Mouse (Mus musculus) lung, postnatal 0 days (tissue): ENCODE data around the gene Usp22. TPM values are rescaled to one million over a fixed set of nuclear protein-coding genes. Genes with fewer than 3 reads are reported as not detected.
A peak's percentile ranks its signal among the peaks of the same experiment; 100 is the strongest.

Experiments used
- ATAC-seq: fragments of 200-750 bp; cut with Nextera tagmentation; 2 replicates; pipeline ENCODE4 v1.8.0; 2017; ENCODE audit warnings: moderate library complexity
- DNase-seq: peaks from one replicate; pipeline ENCODE4 v3.0.0-alpha.2; 2016; ENCODE audit warnings: low spot score
- H3K27ac ChIP-seq: fragments of 300-500 bp; sonication (generic); 2 replicates; pipeline ENCODE4 v1.5.1; 2014; ENCODE audit warnings: antibody characterized with exemption, mild to moderate bottlenecking, low read length, mixed read lengths
- H3K27me3 ChIP-seq: fragments of 300-500 bp; sonication (generic); replicated peaks from 2 replicates; pipeline ENCODE4 v1.6.1; 2014; ENCODE audit warnings: low read length, mixed read lengths; ENCODE audit not compliant: insufficient read depth
- H3K36me3 ChIP-seq: fragments of 300-500 bp; sonication (generic); 2 replicates; pipeline ENCODE4 v1.6.1; 2014; ENCODE audit warnings: low read length, mixed read lengths; ENCODE audit not compliant: insufficient read depth
- H3K4me1 ChIP-seq: fragments of 300-500 bp; sonication (generic); 2 replicates; pipeline ENCODE4 v1.6.1; 2014; ENCODE audit warnings: antibody characterized with exemption, low read depth, low read length, mixed read lengths; ENCODE audit not compliant: insufficient read depth
- H3K4me2 ChIP-seq: fragments of 300-500 bp; sonication (generic); replicated peaks from 2 replicates; pipeline ENCODE4 v1.6.1; 2014; ENCODE audit warnings: low read depth, mild to moderate bottlenecking, low read length, moderate library complexity, mixed read lengths
- H3K4me3 ChIP-seq: fragments of 300-500 bp; sonication (generic); 2 replicates; pipeline ENCODE4 v1.5.1; 2014; ENCODE audit warnings: low read depth, low read length
- H3K9ac ChIP-seq: fragments of 300-500 bp; sonication (generic); replicated peaks from 2 replicates; pipeline ENCODE4 v1.6.1; 2014; ENCODE audit warnings: low read depth, mild to moderate bottlenecking
- H3K9me3 ChIP-seq: fragments of 300-500 bp; sonication (generic); 2 replicates; pipeline ENCODE4 v1.6.1; 2016; ENCODE audit warnings: low read length, mixed read lengths
- CTCF ChIP-seq: IDR thresholded peaks from 2 replicates; pipeline ENCODE4 v1.5.1; 2016; ENCODE audit warnings: antibody characterized with exemption, mild to moderate bottlenecking
- EP300 ChIP-seq: IDR thresholded peaks from 2 replicates; pipeline ENCODE4 v1.6.1; 2016; ENCODE audit warnings: antibody characterized with exemption, mild to moderate bottlenecking, control low read depth
- WGBS: fragments of 180-500 bp; shearing (Covaris S2); extraction: QIAGEN DNeasy Blood & Tissue Kit; methylation state at CpG from one replicate; pipeline ENCODE4 v1.1.7; 2014; 5-methylcytosine and 5-hydroxymethylcytosine counted together
- polyA plus RNA-seq: library from polyadenylated mRNA; unstranded; fragments of >200 nt; fragmentation: Nextera tagmentation; extraction: Ambion mirVana; gene quantifications from 2 replicates; pipeline ENCODE4 v1.2.1, GENCODE M21; 2015

Usp22 gene
- polyA plus RNA-seq, 1 experiment from 2014 or later, result 38.4 TPM

- H3K9ac ChIP-seq, result no peak overlapping the region
- H3K4me2 ChIP-seq, result no peak overlapping the region
- no peak for DNase-seq
- H3K36me3 ChIP-seq, result no peaks in the 10 kb centered on the region
- TF ChIP-seq CTCF, result no peak
- TF ChIP-seq EP300, result no peak
- 85% methylated on average over 3 of the region's 3 CpGs for WGBS
- ATAC-seq, result no peak
- no peaks in the 10 kb centered on the region for H3K27me3 ChIP-seq
- no peaks in the 10 kb centered on the region for H3K4me1 ChIP-seq
- no peak overlapping the region for H3K4me3 ChIP-seq
- no peaks in the 10 kb centered on the region for H3K9me3 ChIP-seq
- H3K27ac ChIP-seq, result no peak overlapping the region
These were observed 41.1 kb upstream of the Usp22 start for GRCm38 (mm10) chr11:61215936-61216335.

- H3K4me3 ChIP-seq, result no peak overlapping the region
- H3K9ac ChIP-seq, result no peak overlapping the region
- no peaks in the 10 kb centered on the region for H3K36me3 ChIP-seq
- no peak for DNase-seq
- H3K4me1 ChIP-seq, result no peaks in the 10 kb centered on the region; the same call in 1 of the 2 replicates
- TF ChIP-seq CTCF (peak; percentile 53), EP300 (no peak)
- no peaks in the 10 kb centered on the region for H3K9me3 ChIP-seq
- no peak overlapping the region for H3K4me2 ChIP-seq
- ATAC-seq, result 0 out of 2 replicates have a peak, but pooled peaks have one; percentile 16
- H3K27ac ChIP-seq, result no peak overlapping the region
- H3K27me3 ChIP-seq, result no peaks in the 10 kb centered on the region
- WGBS, result 30% methylated on average over 20 of the region's 20 CpGs
These were observed 37.2 kb upstream of the Usp22 start for GRCm38 (mm10) chr11:61212102-61212501.

GRCm38 (mm10) chr11:61208316-61208715 lies 33.5 kb upstream of the Usp22 start:
- no peak for ATAC-seq
- DNase-seq, result no peak
- no peaks in the 10 kb centered on the region; the same call in 1 of the 2 replicates for H3K4me1 ChIP-seq
- WGBS, result 48% methylated on average over 10 of the region's 10 CpGs
- H3K4me2 ChIP-seq, result no peak overlapping the region
- H3K27ac ChIP-seq, result no peak overlapping the region
- H3K36me3 ChIP-seq, result no peaks in the 10 kb centered on the region
- H3K27me3 ChIP-seq, result no peaks in the 10 kb centered on the region
- TF ChIP-seq EP300 (no peak), CTCF (no peak)
- H3K9ac ChIP-seq, result no peak overlapping the region
- H3K4me3 ChIP-seq, result no peak overlapping the region
- no peaks in the 10 kb centered on the region for H3K9me3 ChIP-seq

DNA sequence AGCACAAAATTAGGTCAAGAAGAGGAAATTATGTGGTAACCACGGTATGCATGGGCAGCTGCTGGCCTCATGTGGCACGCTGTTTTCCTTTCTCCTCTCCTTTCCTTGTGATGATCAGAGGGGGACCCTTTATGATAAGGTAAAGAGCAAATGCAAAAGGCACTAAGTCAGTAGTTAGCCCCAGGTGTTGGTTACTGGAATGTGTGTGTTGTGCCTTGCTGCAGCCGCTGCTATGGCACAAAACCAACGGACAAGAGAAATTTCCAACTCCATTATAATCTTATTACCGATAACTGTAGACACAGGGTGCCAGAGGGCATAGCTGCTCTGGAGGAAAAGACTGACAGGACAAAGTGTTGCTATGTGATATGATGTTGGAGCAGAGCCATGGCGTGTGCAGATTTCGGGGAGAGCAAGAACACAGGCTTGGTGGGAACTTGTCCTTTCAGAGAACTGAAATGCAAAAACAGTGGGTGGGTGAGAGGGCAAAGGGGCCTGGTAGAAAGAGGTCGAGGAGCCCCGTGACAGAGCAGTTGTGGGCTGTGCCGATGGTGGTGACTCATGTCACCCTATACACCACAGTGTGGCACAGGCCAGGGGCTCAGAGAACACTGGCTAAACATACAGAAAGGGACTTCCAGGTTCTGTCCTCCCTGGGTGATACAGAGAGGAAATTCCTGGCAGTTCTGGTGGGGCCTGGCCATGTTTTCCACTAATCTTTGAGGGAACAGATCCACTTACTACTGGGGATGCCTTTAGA lies 32.8 kb upstream of the Usp22 start, which contains the start of gene Aldh3a1:
TSS of gene Aldh3a1 (plus strand) at position 51 of the 760 bp plus-strand sequence.
- Histone ChIP-seq H3K36me3 (no peaks in the 10 kb centered on the region), H3K9me3 (no peaks in the 10 kb centered on the region), H3K4me1 (no peaks in the 10 kb centered on the region; the same call in 1 of the 2 replicates), H3K27ac (peak within 1 kb of the TSS; percentile 20; the same call in 1 of the 2 replicates), H3K4me3 (no peak within 1 kb of the TSS), H3K27me3 (no peaks in the 10 kb centered on the region), H3K9ac (no peak within 1 kb of the TSS), H3K4me2 (no peak within 1 kb of the TSS)
- WGBS, result 58% methylated on average over 10 of the region's 10 CpGs
- no peak for TF ChIP-seq CTCF
- no peak for TF ChIP-seq EP300
- DNase-seq, result no peak
- ATAC-seq, result peak; percentile 44

DNA sequence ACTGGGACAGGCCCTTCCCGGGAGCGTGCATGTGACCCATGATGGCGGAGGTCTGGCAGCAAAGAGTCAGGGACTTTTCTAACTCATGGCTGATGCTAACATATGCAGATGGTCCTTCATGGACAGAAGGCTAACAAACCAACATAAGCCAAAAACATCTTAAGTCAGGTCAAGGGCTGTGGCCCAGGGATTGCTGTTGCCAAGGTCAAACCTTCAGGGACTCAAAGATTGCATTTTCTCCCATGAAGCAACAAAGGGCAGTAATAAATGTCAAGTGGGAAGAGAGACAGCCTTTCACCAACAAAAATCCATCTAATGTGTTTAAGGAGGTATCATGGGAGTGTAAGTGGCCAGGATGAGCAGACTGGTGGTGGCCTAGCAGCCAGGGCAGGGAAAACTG lies 31.3 kb upstream of the Usp22 start:
- Histone ChIP-seq H3K4me2 (no peak overlapping the region), H3K27ac (no peak overlapping the region), H3K4me1 (no peaks in the 10 kb centered on the region; the same call in 1 of the 2 replicates), H3K36me3 (no peaks in the 10 kb centered on the region), H3K9me3 (no peaks in the 10 kb centered on the region), H3K4me3 (no peak overlapping the region), H3K9ac (no peak overlapping the region), H3K27me3 (no peaks in the 10 kb centered on the region)
- no peak for ATAC-seq
- WGBS, result 92% methylated on average over 3 of the region's 3 CpGs
- TF ChIP-seq EP300, result no peak
- no peak for DNase-seq

- Histone ChIP-seq H3K4me1 (no peaks in the 10 kb centered on the region; the same call in 1 of the 2 replicates), H3K9ac (no peak overlapping the region), H3K27me3 (no peaks in the 10 kb centered on the region), H3K4me3 (no peak overlapping the region), H3K36me3 (no peaks in the 10 kb centered on the region), H3K4me2 (no peak overlapping the region), H3K9me3 (no peaks in the 10 kb centered on the region), H3K27ac (no peak overlapping the region)
- no peak for TF ChIP-seq EP300
- TF ChIP-seq CTCF, result no peak
- no peak for DNase-seq
- ATAC-seq, result no peak
- 88% methylated on average over 9 of the region's 10 CpGs for WGBS
These were observed 30.5 kb upstream of the Usp22 start for GRCm38 (mm10) chr11:61205167-61205950.
